Mouse (Mus musculus) heart, embryonic 16.5 days (tissue): Measurements from ENCODE around the gene Sept9. TPM values are rescaled to one million over a fixed set of nuclear protein-coding genes. Genes with fewer than 3 reads are reported as not detected.

Experiments
- ATAC-seq: fragments of 200-750 bp; cut with Nextera tagmentation; replicated peaks from 2 replicates; pipeline ENCODE4 v1.8.0; 2017; ENCODE audit warnings: moderate number of reproducible peaks; ENCODE audit not compliant: insufficient read depth, low FRiP score; ENCODE audit errors: extremely low read depth
- H3K27ac ChIP-seq: fragments of 300-500 bp; sonication (generic); 2 replicates; pipeline ENCODE4 v1.5.1; 2014; ENCODE audit warnings: mild to moderate bottlenecking, low read length, control low read depth, moderate library complexity
- H3K27me3 ChIP-seq: fragments of 300-500 bp; sonication (generic); 2 replicates; pipeline ENCODE4 v1.6.1; 2014; ENCODE audit warnings: low read length, mixed read lengths; ENCODE audit not compliant: control insufficient read depth, insufficient read depth
- H3K36me3 ChIP-seq: fragments of 300-500 bp; sonication (generic); 2 replicates; pipeline ENCODE4 v1.6.1; 2014; ENCODE audit not compliant: control insufficient read depth, insufficient read depth
- H3K4me1 ChIP-seq: fragments of 300-500 bp; sonication (generic); 2 replicates; pipeline ENCODE4 v1.6.1; 2014; ENCODE audit warnings: low read length, mixed read lengths; ENCODE audit not compliant: control insufficient read depth, insufficient read depth
- H3K4me2 ChIP-seq: fragments of 300-500 bp; sonication (generic); 2 replicates; pipeline ENCODE4 v1.6.1; 2014; ENCODE audit warnings: low read depth, mild to moderate bottlenecking, control low read depth, low read length
- H3K4me3 ChIP-seq: fragments of 300-500 bp; sonication (generic); 2 replicates; pipeline ENCODE4 v1.5.1; 2014; ENCODE audit warnings: mild to moderate bottlenecking, control low read depth, low read length
- H3K9ac ChIP-seq: fragments of 300-500 bp; sonication (generic); 2 replicates; pipeline ENCODE4 v1.6.1; 2014; ENCODE audit warnings: low read length, control low read depth
- H3K9me3 ChIP-seq: fragments of 300-500 bp; sonication (generic); replicated peaks from 2 replicates; pipeline ENCODE4 v1.6.1; 2016; ENCODE audit warnings: low read length; ENCODE audit not compliant: control insufficient read depth
- WGBS: fragments of 180-500 bp; shearing (Covaris S2); extraction: QIAGEN DNeasy Blood & Tissue Kit; methylation state at CpG from one replicate; pipeline ENCODE4 v1.1.7; 2014; 5-methylcytosine and 5-hydroxymethylcytosine counted together
- polyA plus RNA-seq: library from polyadenylated mRNA; unstranded; fragments of >200 nt; fragmentation: Nextera tagmentation; extraction: Ambion mirVana; gene quantifications from 2 replicates; pipeline ENCODE4 v1.2.1, GENCODE M21; 2015

The Sept9 gene
- polyA plus RNA-seq, 1 experiment from 2014 or later = 71.0 TPM

- H3K36me3 ChIP-seq = peaks cover 13% of the 10 kb centered on the region
- peaks cover 23% of the 10 kb centered on the region for H3K4me1 ChIP-seq
- H3K27ac ChIP-seq = no peak overlapping the region
- WGBS = 86% methylated on average over 3 of the region's 3 CpGs
- H3K9ac ChIP-seq = no peak overlapping the region
- H3K4me2 ChIP-seq = no peak overlapping the region
- ATAC-seq = no peak
- no peaks in the 10 kb centered on the region for H3K27me3 ChIP-seq
- H3K4me3 ChIP-seq = no peak overlapping the region
- no peaks in the 10 kb centered on the region for H3K9me3 ChIP-seq
Observed at GRCm38 (mm10) chr11:117287792-117288191, 88.3 kb downstream of the Sept9 start.

GRCm38 (mm10) chr11:117288765-117289164 is 89.3 kb downstream of the Sept9 start:
- no peak overlapping the region for H3K4me3 ChIP-seq
- no peaks in the 10 kb centered on the region for H3K9me3 ChIP-seq
- H3K27me3 ChIP-seq = no peaks in the 10 kb centered on the region
- H3K36me3 ChIP-seq = peaks cover 13% of the 10 kb centered on the region
- H3K4me1 ChIP-seq = peaks cover 13% of the 10 kb centered on the region
- H3K27ac ChIP-seq = no peak overlapping the region
- no peak for ATAC-seq
- WGBS = 82% methylated on average over 8 of the region's 8 CpGs
- H3K9ac ChIP-seq = no peak overlapping the region
- no peak overlapping the region for H3K4me2 ChIP-seq

- no peak for ATAC-seq
- H3K9me3 ChIP-seq = no peaks in the 10 kb centered on the region
- no peak overlapping the region for H3K4me2 ChIP-seq
- WGBS = 92% methylated on average over 30 of the region's 30 CpGs
- H3K4me1 ChIP-seq = no peaks in the 10 kb centered on the region; the same call in 1 of the 2 replicates
- no peak overlapping the region for H3K4me3 ChIP-seq
- H3K36me3 ChIP-seq = peaks cover 13% of the 10 kb centered on the region
- no peak overlapping the region for H3K9ac ChIP-seq
- no peaks in the 10 kb centered on the region for H3K27me3 ChIP-seq
- no peak overlapping the region for H3K27ac ChIP-seq
Observed at GRCm38 (mm10) chr11:117291271-117292059, 92.0 kb downstream of the Sept9 start.

- WGBS = 72% methylated on average over 11 of the region's 11 CpGs
- Histone ChIP-seq H3K4me2 (no peak overlapping the region), H3K27ac (no peak overlapping the region), H3K36me3 (peaks cover 13% of the 10 kb centered on the region), H3K4me1 (no peaks in the 10 kb centered on the region; the same call in 1 of the 2 replicates), H3K9ac (no peak overlapping the region), H3K4me3 (no peak overlapping the region), H3K27me3 (no peaks in the 10 kb centered on the region), H3K9me3 (no peaks in the 10 kb centered on the region)
- ATAC-seq = peak; percentile 45
Observed at GRCm38 (mm10) chr11:117292446-117292845, 93.0 kb downstream of the Sept9 start.

GRCm38 (mm10) chr11:117295266-117295665 is 95.8 kb downstream of the Sept9 start:
- no peak overlapping the region for H3K27ac ChIP-seq
- no peaks in the 10 kb centered on the region for H3K9me3 ChIP-seq
- WGBS = 50% methylated on average over 7 of the region's 7 CpGs
- H3K4me1 ChIP-seq = no peaks in the 10 kb centered on the region; the same call in 1 of the 2 replicates
- no peak for ATAC-seq
- H3K27me3 ChIP-seq = no peaks in the 10 kb centered on the region
- H3K4me2 ChIP-seq = no peak overlapping the region
- H3K36me3 ChIP-seq = peaks cover 14% of the 10 kb centered on the region
- no peak overlapping the region for H3K4me3 ChIP-seq
- no peak overlapping the region for H3K9ac ChIP-seq

- Histone ChIP-seq H3K27me3 (no peaks in the 10 kb centered on the region), H3K4me3 (no peak overlapping the region), H3K36me3 (peaks cover 10% of the 10 kb centered on the region), H3K4me1 (no peaks in the 10 kb centered on the region; the same call in 1 of the 2 replicates), H3K9me3 (peaks cover 3% of the 10 kb centered on the region; the same call in 1 of the 2 replicates), H3K9ac (no peak overlapping the region), H3K4me2 (no peak overlapping the region), H3K27ac (no peak overlapping the region)
- no peak for ATAC-seq
- WGBS = 63% methylated on average over 4 of the region's 4 CpGs
Observed at GRCm38 (mm10) chr11:117296116-117296499, 96.6 kb downstream of the Sept9 start.

- H3K4me2 ChIP-seq = no peak overlapping the region
- no peak for ATAC-seq
- 73% methylated on average over 14 of the region's 14 CpGs for WGBS
- H3K9me3 ChIP-seq = peaks cover 3% of the 10 kb centered on the region; the same call in 1 of the 2 replicates
- no peak overlapping the region for H3K27ac ChIP-seq
- H3K4me1 ChIP-seq = no peaks in the 10 kb centered on the region; the same call in 1 of the 2 replicates
- H3K27me3 ChIP-seq = no peaks in the 10 kb centered on the region
- H3K4me3 ChIP-seq = no peak overlapping the region
- H3K9ac ChIP-seq = no peak overlapping the region
- H3K36me3 ChIP-seq = peaks cover 5% of the 10 kb centered on the region
Observed at GRCm38 (mm10) chr11:117296500-117297189, 97.2 kb downstream of the Sept9 start.

GRCm38 (mm10) chr11:117297190-117297829 is 97.8 kb downstream of the Sept9 start:
- 83% methylated on average over 3 of the region's 3 CpGs for WGBS
- no peak for ATAC-seq
- Histone ChIP-seq H3K4me2 (no peak overlapping the region), H3K27ac (no peak overlapping the region), H3K27me3 (no peaks in the 10 kb centered on the region), H3K36me3 (peaks cover 4% of the 10 kb centered on the region; the same call in 1 of the 2 replicates), H3K9ac (no peak overlapping the region), H3K9me3 (peaks cover 3% of the 10 kb centered on the region; the same call in 1 of the 2 replicates), H3K4me3 (no peak overlapping the region), H3K4me1 (no peaks in the 10 kb centered on the region; the same call in 1 of the 2 replicates)
